Mouse (Mus musculus) right cerebral cortex, postnatal 4 days (tissue): ENCODE results near the gene Mns1.
"Not testable (repeated sequence)": the region's sequence is repeated elsewhere in the genome, so short reads cannot be mapped to it uniquely, and the experiment has no call there.

Experiments used
- DNase-seq: peaks from one replicate; pipeline ENCODE4 v3.0.0-alpha.2; 2022

Gene Mns1

GRCm38 (mm10) chr9:72437822-72438701 is at the start of gene Mns1:
Mns1 (plus strand) TSS chr9:72438011.
- DNase-seq, result peak; percentile 88

GRCm38 (mm10) chr9:72388934-72389333 is 48.9 kb upstream of the Mns1 start:
- DNase-seq, result no peak

- DNase-seq, result no peak
Measured at GRCm38 (mm10) chr9:72389431-72390002, 48.3 kb upstream of the Mns1 start.

- DNase-seq, result no peak
Measured at GRCm38 (mm10) chr9:72390321-72391077, 47.3 kb upstream of the Mns1 start.

- DNase-seq, result no peak
Measured at GRCm38 (mm10) chr9:72392686-72393085, 45.1 kb upstream of the Mns1 start.

- no peak for DNase-seq
Measured at GRCm38 (mm10) chr9:72393238-72393637, 44.6 kb upstream of the Mns1 start.

- no peak for DNase-seq
Measured at GRCm38 (mm10) chr9:72393869-72394341, 43.9 kb upstream of the Mns1 start.

GRCm38 (mm10) chr9:72400121-72400520 is 37.7 kb upstream of the Mns1 start:
- no peak for DNase-seq

- not testable (repeated sequence) for DNase-seq
Measured at GRCm38 (mm10) chr9:72401769-72402168, 36.0 kb upstream of the Mns1 start.

GRCm38 (mm10) chr9:72403421-72403820 is 34.4 kb upstream of the Mns1 start:
- DNase-seq, result no peak

GRCm38 (mm10) chr9:72404446-72404845 is 33.4 kb upstream of the Mns1 start:
- DNase-seq, result no peak

GRCm38 (mm10) chr9:72404934-72405333 is 32.9 kb upstream of the Mns1 start:
- DNase-seq, result no peak

- no peak for DNase-seq
Measured at GRCm38 (mm10) chr9:72405882-72406638, 31.8 kb upstream of the Mns1 start.

GRCm38 (mm10) chr9:72408131-72408586 is 29.7 kb upstream of the Mns1 start:
- DNase-seq, result peak; percentile 90

- no peak for DNase-seq
Measured at GRCm38 (mm10) chr9:72409381-72410225, 28.2 kb upstream of the Mns1 start.

- peak; percentile 25 for DNase-seq
Measured at GRCm38 (mm10) chr9:72411746-72412145, 26.1 kb upstream of the Mns1 start.

- no peak for DNase-seq
Measured at GRCm38 (mm10) chr9:72418443-72418842, 19.4 kb upstream of the Mns1 start.

GRCm38 (mm10) chr9:72420490-72420889 is 17.3 kb upstream of the Mns1 start:
- no peak for DNase-seq

- no peak for DNase-seq
Measured at GRCm38 (mm10) chr9:72422284-72422683, 15.5 kb upstream of the Mns1 start.

GRCm38 (mm10) chr9:72422753-72423152 is 15.1 kb upstream of the Mns1 start:
- no peak for DNase-seq

GRCm38 (mm10) chr9:72425300-72425850 is 12.4 kb upstream of the Mns1 start:
- DNase-seq, result no peak
